Mouse (Mus musculus) liver, adult 2 months (tissue): ENCODE data around the gene Gpr156.

Experiments used
- CTCF ChIP-seq: fragments of 200-500 bp; IDR thresholded peaks from 2 replicates; pipeline ENCODE4 v1.5.1; 2011; ENCODE audit warnings: low read depth, low read length, control low read depth
- POLR2A ChIP-seq: fragments of 200-500 bp; IDR thresholded peaks from 2 replicates; pipeline ENCODE4 v1.6.1; 2011; ENCODE audit warnings: low read length, control low read depth; ENCODE audit not compliant: insufficient read depth; ENCODE audit errors: extremely low read depth

GRCm38 (mm10) chr16:37981907-37982306 is 65.6 kb downstream of the Gpr156 start:
- TF ChIP-seq CTCF (no peak), POLR2A (no peak)
